Mouse (Mus musculus) hindbrain, embryonic 13.5 days (tissue): ENCODE data around the gene Serpina10. TPM values are rescaled to one million over a fixed set of nuclear protein-coding genes. Genes with fewer than 3 reads are reported as not detected.
"Not testable (repeated sequence)": the region's sequence is repeated elsewhere in the genome, so short reads cannot be mapped to it uniquely, and the experiment has no call there.

Source experiments
- ATAC-seq: fragments of 200-750 bp; cut with Nextera tagmentation; 2 replicates; pipeline ENCODE4 v1.8.0; 2017; ENCODE audit warnings: moderate TSS enrichment; ENCODE audit not compliant: low FRiP score
- H3K27ac ChIP-seq: fragments of 300-500 bp; sonication (generic); 2 replicates; pipeline ENCODE4 v1.5.1; 2015; ENCODE audit warnings: inconsistent platforms, mild to moderate bottlenecking, moderate library complexity
- H3K27me3 ChIP-seq: fragments of 300-500 bp; sonication (generic); 2 replicates; pipeline ENCODE4 v1.6.1; 2015; ENCODE audit warnings: mild to moderate bottlenecking, inconsistent platforms
- H3K36me3 ChIP-seq: fragments of 300-500 bp; sonication (generic); 2 replicates; pipeline ENCODE4 v1.6.1; 2015; ENCODE audit warnings: mild to moderate bottlenecking, inconsistent platforms
- H3K4me1 ChIP-seq: fragments of 300-500 bp; sonication (generic); replicated peaks from 2 replicates; pipeline ENCODE4 v1.6.1; 2015; ENCODE audit warnings: inconsistent platforms
- H3K4me2 ChIP-seq: fragments of 300-500 bp; sonication (generic); 2 replicates; pipeline ENCODE4 v1.6.1; 2015; ENCODE audit warnings: inconsistent platforms, mild to moderate bottlenecking, moderate library complexity
- H3K4me3 ChIP-seq: fragments of 300-500 bp; sonication (generic); 2 replicates; pipeline ENCODE4 v1.5.1; 2015; ENCODE audit warnings: mild to moderate bottlenecking, inconsistent platforms
- H3K9ac ChIP-seq: fragments of 300-500 bp; sonication (generic); 2 replicates; pipeline ENCODE4 v1.6.1; 2015; ENCODE audit warnings: mild to moderate bottlenecking, inconsistent platforms
- H3K9me3 ChIP-seq: fragments of 300-500 bp; sonication (generic); 2 replicates; pipeline ENCODE4 v1.6.1; 2016; ENCODE audit warnings: inconsistent platforms
- WGBS: fragments of 180-500 bp; shearing (Covaris S2); methylation state at CpG from one replicate; pipeline ENCODE4 v1.1.7; 2015; 5-methylcytosine and 5-hydroxymethylcytosine counted together
- polyA plus RNA-seq: library from polyadenylated mRNA; unstranded; fragments of >200 nt; fragmentation: Nextera tagmentation; extraction: Ambion mirVana; gene quantifications from 2 replicates; pipeline ENCODE4 v1.2.1, GENCODE M21; 2015

Serpina10 gene
- polyA plus RNA-seq, 1 experiment from 2014 or later: not detected

- Histone ChIP-seq H3K4me3 (no peak overlapping the region), H3K9ac (no peak overlapping the region), H3K27ac (no peak overlapping the region), H3K4me2 (no peak overlapping the region), H3K36me3 (no peaks in the 10 kb centered on the region), H3K4me1 (no peaks in the 10 kb centered on the region), H3K27me3 (no peaks in the 10 kb centered on the region), H3K9me3 (no peaks in the 10 kb centered on the region)
- no peak for ATAC-seq
- WGBS: 81% methylated on average over 2 of the region's 2 CpGs
These were observed 32.8 kb downstream of the Serpina10 start for GRCm38 (mm10) chr12:103598411-103598810.

- Histone ChIP-seq H3K36me3 (no peaks in the 10 kb centered on the region), H3K27ac (no peak overlapping the region), H3K9ac (no peak overlapping the region), H3K4me3 (no peak overlapping the region), H3K4me1 (no peaks in the 10 kb centered on the region), H3K4me2 (no peak overlapping the region), H3K27me3 (no peaks in the 10 kb centered on the region), H3K9me3 (no peaks in the 10 kb centered on the region)
- WGBS: 78% methylated on average over 8 of the region's 8 CpGs
- no peak for ATAC-seq
These were observed 47.5 kb downstream of the Serpina10 start for GRCm38 (mm10) chr12:103583771-103584170.

GRCm38 (mm10) chr12:103578148-103578547 is 53.1 kb downstream of the Serpina10 start:
- not testable (repeated sequence) for H3K9ac ChIP-seq, H3K9me3 ChIP-seq, H3K4me2 ChIP-seq, H3K36me3 ChIP-seq, H3K4me3 ChIP-seq, H3K4me1 ChIP-seq, H3K27me3 ChIP-seq, ATAC-seq, H3K27ac ChIP-seq
- 94% methylated on average over 6 of the region's 6 CpGs for WGBS

- Histone ChIP-seq H3K27ac (no peak overlapping the region), H3K27me3 (no peaks in the 10 kb centered on the region)
These were observed 61.6 kb downstream of the Serpina10 start for GRCm38 (mm10) chr12:103569690-103570089.

GRCm38 (mm10) chr12:103567129-103567528 is 64.1 kb downstream of the Serpina10 start:
- H3K9ac ChIP-seq: no peak overlapping the region
- WGBS: 70% methylated on average over 3 of the region's 3 CpGs
- no peak overlapping the region for H3K27ac ChIP-seq
- H3K27me3 ChIP-seq: no peaks in the 10 kb centered on the region
- no peak overlapping the region for H3K4me3 ChIP-seq
- ATAC-seq: no peak
- no peaks in the 10 kb centered on the region for H3K4me1 ChIP-seq
- H3K4me2 ChIP-seq: no peak overlapping the region
- H3K36me3 ChIP-seq: no peaks in the 10 kb centered on the region
- H3K9me3 ChIP-seq: no peaks in the 10 kb centered on the region

More at GRCm38 (mm10) chr12:103569690-103570089, 61.6 kb downstream of the Serpina10 start:
- H3K9ac ChIP-seq: no peak overlapping the region
- H3K4me1 ChIP-seq: no peaks in the 10 kb centered on the region
- no peak for ATAC-seq
- 75% methylated on average over 6 of the region's 6 CpGs for WGBS
- no peaks in the 10 kb centered on the region for H3K36me3 ChIP-seq
- no peak overlapping the region for H3K4me2 ChIP-seq
- H3K4me3 ChIP-seq: no peak overlapping the region
- H3K9me3 ChIP-seq: no peaks in the 10 kb centered on the region

- Histone ChIP-seq H3K4me3 (no peak overlapping the region), H3K4me2 (no peak overlapping the region), H3K36me3 (no peaks in the 10 kb centered on the region), H3K9me3 (no peaks in the 10 kb centered on the region), H3K4me1 (no peaks in the 10 kb centered on the region), H3K27ac (no peak overlapping the region), H3K9ac (no peak overlapping the region), H3K27me3 (no peaks in the 10 kb centered on the region)
- WGBS: 90% methylated on average over 7 of the region's 7 CpGs
- no peak for ATAC-seq
These were observed 66.1 kb downstream of the Serpina10 start for GRCm38 (mm10) chr12:103565151-103565550.

Other genes with a start within 250 kb of the Serpina10 start
- gene Otub2, start 242.8 kb downstream of the Serpina10 start, polyA plus RNA-seq: 20.2 and 21.5 TPM in 2 replicates
- 0.78 and 0.92 TPM in 2 replicates for gene 9330161L09Rik, start 223.6 kb downstream of the Serpina10 start, polyA plus RNA-seq
- 173 and 174 TPM in 2 replicates for gene Ddx24, start 205.6 kb downstream of the Serpina10 start, polyA plus RNA-seq
- gene Ifi27, start 197.2 kb downstream of the Serpina10 start, polyA plus RNA-seq: 9.3 and 12.6 TPM in 2 replicates
- 4.2 and 4.6 TPM in 2 replicates for gene Ifi27l2a, start 187.8 kb downstream of the Serpina10 start, polyA plus RNA-seq
- not detected in 2 replicates for gene Ifi27l2b, start 174.2 kb downstream of the Serpina10 start, polyA plus RNA-seq
- gene Ppp4r4, start 99.2 kb downstream of the Serpina10 start, polyA plus RNA-seq: 2.5 and 3.0 TPM in 2 replicates
- 0.48 TPM in 1 of 2 replicates, not detected in the other for gene Serpina6, start 25.8 kb upstream of the Serpina10 start, polyA plus RNA-seq
- gene Serpina16, start 44.7 kb upstream of the Serpina10 start, polyA plus RNA-seq: not detected in 2 replicates
- gene Serpina1f, start 64.1 kb upstream of the Serpina10 start, polyA plus RNA-seq: not detected in 2 replicates
- not detected in 2 replicates for gene Serpina1d, start 142.1 kb upstream of the Serpina10 start, polyA plus RNA-seq
- 0.89 TPM in 1 of 2 replicates, not detected in the other for gene Serpina1b, start 198.9 kb upstream of the Serpina10 start, polyA plus RNA-seq
- gene Serpina1a, start 232.1 kb upstream of the Serpina10 start, polyA plus RNA-seq: 0.31 TPM in 1 of 2 replicates, not detected in the other